Mouse (Mus musculus): ENCODE measurements around the gene Snx15.

The Snx15 gene

DNA sequence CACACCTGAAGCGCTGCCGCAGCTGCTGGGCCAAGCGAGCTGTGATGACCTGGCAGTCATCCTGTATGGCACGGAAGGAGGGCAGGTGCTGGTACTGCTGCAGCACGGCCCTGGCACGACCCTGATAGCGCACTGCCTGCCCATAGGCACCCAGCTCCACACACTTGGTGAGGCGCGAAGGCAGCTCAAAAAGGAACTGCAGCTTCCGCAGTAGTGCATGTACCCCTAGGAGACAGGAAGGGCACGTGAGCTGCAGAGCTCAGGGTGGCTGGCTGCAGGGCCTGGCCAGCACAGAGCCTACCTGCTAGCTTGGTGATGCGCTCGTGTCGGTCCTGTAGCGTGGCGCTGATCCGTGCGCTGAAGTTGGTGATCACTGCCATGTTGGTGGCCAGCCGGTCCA lies 56.8 kb downstream of the Snx15 start:
- DNase-seq (ENCODE audit: low spot score in 2 of 2) = no peak

GRCm38 (mm10) chr19:6070571-6071250 lies 57.4 kb downstream of the Snx15 start:
- no peak for DNase-seq (ENCODE audit: low spot score in 2 of 2)

DNA sequence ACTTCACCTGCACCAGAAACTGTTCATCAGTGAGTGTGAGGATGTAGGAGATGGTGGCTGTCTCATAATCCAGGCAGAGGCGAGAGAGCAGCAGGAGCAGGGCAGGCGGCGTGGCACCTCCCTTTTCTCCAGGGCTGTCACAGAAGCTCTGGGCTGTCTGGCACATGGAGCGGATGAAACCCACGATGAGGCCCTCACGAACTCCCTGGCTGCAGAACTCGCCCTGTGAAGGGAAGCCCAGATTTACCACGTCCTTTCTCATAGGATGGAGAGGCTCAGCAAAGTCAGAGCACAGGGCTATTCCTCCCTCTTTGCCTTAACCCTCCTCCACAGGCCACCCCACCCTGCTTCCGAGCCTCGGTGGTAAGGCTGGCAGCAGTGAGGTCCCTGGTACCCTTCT lies 58.3 kb downstream of the Snx15 start:
- no peak for DNase-seq (ENCODE audit: low spot score in 2 of 2)

Measured in urinary bladder, postnatal 36 days (tissue).